Mouse (Mus musculus) left cerebral cortex, adult 18-20 months (tissue): ENCODE measurements around the gene Adam22. TPM values are rescaled to one million over a fixed set of nuclear protein-coding genes. Genes with fewer than 3 reads are reported as not detected.

ENCODE experiments used
- DNase-seq, 2 experiments: peaks; one replicate each; pipeline ENCODE4 v3.0.0; 2021 to 2022; ENCODE audit warnings: low spot score in 2 of 2, mixed read lengths in 1 of 2
- total RNA-seq, 2 experiments: library from RNA; stranded (reverse); gene quantifications; 2 replicates each; pipeline ENCODE4 v1.2.3; 2021

Gene Adam22
- total RNA-seq, 2 experiments from 2014 or later, result 205 to 208 TPM

DNA sequence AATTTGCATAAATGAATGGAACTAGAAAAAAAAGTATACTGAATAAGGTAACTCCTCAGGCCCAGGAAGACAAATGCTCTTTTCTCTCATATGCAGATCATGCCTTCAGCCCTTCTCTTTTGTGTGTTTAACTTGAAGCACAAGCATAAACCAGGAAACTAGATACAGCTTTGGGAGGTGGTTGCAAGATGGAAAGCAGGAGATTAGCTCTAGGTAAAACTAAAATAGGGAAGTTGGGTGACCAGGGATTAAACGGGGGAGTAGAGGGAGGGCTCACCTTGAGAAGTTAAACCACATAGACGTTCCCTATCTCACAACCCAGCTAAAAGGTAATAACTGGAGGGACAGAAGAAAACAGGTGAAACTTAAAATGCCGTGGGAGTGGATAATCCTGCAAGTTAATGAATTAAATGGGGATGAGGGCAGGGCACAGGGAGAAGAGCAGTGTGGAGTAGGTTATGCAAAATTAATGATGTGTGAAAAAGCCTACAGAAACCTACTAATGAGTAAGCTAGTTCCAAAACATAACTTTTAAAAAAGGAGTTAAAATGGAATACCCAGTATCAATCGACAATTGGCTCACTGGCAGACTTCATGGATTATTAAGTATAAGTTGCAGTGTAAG lies 40.2 kb downstream of the Adam22 start:
- DNase-seq, result no peak

DNA sequence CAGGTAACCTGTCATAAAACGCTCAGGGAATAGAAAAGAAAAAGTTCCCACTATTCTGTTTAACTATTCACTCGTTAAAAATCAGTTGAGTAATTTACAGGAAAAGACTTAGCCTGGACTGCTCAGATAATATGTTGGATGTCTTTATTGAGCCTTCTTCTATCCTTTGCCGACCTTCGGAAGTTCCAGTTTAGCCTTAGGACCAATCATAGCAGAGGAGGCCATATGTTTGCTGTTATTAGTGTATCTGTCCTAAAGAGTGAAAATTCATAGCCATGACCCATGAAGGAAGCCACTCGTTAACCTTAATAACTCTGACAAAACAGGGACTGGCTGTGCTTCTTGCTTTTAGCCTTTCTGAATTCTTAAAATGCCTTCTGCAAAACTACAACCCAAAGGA lies 41.3 kb downstream of the Adam22 start:
- no peak for DNase-seq

DNA sequence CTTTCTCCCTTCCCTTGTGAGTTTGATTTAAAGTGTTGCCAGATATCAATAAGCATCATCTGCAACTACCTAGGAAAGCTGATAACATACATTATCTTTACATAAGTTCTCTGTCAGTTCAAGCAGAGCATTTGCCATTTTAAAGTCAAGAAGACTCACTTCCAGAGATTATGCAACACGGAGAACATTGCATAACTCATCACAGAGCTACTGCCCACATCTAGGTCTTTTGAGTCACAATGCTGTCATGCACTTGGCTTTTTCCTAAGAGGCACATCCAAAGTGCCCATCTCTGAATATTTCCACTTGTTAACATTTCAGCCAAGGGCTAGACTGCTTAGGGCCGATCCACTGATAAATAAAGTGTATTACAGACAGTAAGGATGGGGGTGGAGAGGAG lies 55.6 kb downstream of the Adam22 start:
- DNase-seq, result no peak

DNA sequence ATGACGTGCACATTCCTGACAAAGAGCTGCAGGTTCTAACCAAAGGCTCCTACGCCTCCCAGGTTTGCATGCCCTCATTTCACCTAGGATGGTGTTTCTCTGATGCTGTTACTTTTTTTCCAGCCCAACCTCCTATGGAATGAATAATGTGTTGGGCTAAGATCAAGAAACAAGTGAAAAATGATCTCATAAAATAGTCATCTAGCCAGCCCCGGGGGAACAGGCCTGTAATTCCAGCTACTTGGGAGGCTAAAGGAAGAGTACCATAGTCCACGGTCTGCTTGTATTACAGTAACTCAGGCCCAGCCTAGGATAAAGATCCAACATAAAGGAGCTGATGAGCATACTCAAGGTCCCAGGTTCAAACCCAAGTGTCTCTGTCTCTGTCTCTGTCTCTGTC lies 57.1 kb downstream of the Adam22 start:
- DNase-seq, result no peak

GRCm38 (mm10) chr5:8297719-8298419 lies 70.1 kb downstream of the Adam22 start:
- no peak for DNase-seq

DNA sequence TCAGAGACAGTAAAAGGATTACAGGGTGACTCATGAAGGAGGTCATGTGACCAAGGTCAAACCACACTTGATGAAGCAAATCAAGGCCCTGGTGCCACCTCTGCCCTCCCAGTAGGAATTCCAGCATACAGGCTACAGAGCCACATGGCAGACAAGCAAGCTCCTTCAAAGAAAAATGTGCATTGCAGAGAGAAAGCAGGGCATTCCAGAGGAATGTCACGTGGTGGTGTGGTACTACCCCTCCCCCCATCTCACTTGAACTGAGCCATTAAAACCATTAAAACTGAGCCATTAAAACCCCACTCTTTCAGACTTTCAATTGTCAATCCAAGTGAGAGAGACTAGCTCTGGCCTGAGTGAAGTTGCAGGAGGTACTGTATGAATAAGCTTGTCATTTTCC lies 74.7 kb downstream of the Adam22 start:
- DNase-seq, result no peak

DNA sequence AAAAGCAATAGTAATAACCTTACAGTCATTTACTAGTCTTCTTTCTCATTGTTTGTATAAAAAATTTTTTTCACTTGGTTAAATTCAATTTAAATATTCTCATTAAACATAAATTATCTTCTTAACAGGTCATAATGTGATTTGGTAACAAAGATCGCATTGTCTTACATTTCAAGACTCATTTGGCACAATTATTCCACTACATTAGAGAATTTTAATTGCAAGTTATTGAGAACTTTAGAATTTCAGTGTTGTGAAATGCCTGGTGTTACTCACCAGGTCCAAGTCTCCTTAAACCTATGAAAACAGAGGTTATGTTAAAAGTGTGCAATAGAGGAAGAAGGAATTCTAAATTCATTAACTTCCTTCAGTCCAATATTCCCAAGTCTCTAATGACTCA lies 76.5 kb downstream of the Adam22 start:
- DNase-seq, result no peak

- no peak for DNase-seq
Observed at GRCm38 (mm10) chr5:8289678-8290614, 78.0 kb downstream of the Adam22 start.

DNA sequence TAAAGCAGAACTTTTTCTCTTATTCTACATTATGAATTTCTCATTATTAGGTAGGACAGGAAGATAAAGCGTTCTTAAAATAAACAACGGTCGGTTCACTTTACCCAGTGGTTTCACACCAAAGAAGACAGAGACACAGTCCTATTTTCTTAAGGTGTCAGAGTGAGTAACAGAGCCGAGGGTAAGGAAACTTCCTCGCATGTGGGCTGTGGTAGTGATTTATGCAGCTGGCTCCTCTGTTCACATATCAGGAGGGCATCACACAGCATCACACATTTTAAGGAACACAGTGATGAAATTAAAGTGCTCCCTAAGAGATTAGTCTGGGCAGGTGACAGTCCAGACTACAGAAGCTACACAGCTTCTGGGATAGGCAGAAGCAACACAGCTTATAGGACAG lies 83.8 kb downstream of the Adam22 start:
- DNase-seq, result no peak

DNA sequence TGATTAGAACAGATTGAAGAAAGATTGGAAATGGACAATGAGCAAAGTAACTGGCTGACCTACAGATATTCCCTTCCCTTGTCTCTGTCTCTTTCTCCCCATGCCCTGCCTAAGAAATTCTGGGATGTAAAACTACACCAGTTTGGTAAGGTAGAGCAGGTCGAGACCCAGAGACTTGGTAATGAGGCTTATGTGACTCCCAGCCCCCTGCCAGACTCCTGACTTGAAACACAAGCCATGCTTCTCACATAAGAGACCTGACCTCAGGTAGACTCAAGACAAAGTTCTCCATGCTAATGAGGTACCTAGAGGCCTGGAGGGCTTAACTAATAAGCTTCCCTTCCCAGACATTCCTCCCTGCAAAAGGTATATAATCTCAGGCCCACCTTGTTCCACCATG lies 91.8 kb downstream of the Adam22 start:
- DNase-seq, result no peak

GRCm38 (mm10) chr5:8257366-8257765 lies 110.6 kb downstream of the Adam22 start:
- no peak for DNase-seq

GRCm38 (mm10) chr5:8256487-8256886 lies 111.5 kb downstream of the Adam22 start:
- DNase-seq, result no peak

- DNase-seq, result no peak
Observed at GRCm38 (mm10) chr5:8244696-8245095, 123.3 kb downstream of the Adam22 start.

DNA sequence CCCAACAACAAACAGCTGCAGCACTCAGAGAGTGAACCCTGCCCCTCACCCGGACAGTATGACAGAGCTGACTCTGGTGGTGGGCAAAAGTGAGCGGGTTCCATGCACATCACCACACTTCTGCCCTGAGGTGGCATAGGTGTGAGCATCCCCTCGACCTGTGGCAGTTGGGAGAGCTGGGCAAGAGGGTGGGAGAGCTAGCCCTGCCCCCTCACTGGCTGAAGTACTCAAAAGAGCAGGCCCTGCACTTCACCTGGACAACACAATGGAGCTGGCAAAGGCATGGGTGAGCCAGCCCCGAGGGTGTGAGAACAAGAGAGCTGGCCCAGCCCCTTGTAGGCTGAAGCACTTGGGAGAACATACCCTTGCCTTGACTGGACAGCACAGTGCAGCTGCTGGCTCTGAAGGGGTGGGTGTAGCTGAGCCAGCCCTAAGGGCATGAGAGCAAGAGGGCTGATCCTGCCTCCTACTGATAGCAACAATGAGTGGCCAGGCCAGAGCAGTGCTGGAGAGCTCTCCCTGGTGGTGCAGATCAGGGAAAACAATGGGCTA lies 124.8 kb downstream of the Adam22 start:
- DNase-seq, result no peak

DNA sequence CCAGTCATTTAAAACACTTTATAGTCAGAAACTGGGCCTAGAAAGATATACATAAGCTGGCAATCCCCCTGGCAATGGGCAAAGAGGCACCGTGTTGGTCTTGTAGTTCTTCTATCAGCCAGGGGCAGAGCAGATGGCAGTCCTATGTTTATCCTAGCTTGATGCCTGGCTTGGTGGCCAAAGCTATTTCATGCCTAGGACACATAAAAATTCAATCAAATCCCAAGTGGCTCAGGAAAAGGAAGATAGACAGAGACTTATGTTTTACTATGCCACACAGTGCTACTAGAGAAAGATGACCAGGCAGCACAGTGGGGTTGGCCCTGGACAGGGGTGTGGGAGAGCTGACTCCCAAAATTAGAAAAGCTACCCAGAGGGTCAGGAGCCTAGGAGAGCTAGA lies 125.3 kb downstream of the Adam22 start:
- no peak for DNase-seq

DNA sequence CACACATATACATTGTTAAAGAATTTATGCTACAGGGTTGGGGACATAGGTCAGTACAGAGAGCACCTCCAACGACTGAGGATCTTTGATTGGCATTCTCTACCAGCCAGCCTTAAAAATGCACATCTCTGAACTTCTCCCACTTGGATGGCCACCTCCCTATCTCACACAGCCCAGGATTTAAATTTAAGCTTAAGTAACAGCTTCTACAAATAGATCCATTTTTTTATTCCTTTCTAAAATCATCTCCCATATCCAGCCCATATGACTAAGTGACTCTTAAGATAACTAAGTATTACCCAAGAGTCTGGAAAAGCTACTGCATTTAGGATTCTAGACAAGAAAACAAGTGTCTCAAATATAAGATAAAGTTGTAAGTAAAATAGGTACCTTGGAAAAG lies 140.9 kb downstream of the Adam22 start:
- DNase-seq, result no peak

GRCm38 (mm10) chr5:8224321-8224705 lies 143.6 kb downstream of the Adam22 start:
- DNase-seq, result no peak

DNA sequence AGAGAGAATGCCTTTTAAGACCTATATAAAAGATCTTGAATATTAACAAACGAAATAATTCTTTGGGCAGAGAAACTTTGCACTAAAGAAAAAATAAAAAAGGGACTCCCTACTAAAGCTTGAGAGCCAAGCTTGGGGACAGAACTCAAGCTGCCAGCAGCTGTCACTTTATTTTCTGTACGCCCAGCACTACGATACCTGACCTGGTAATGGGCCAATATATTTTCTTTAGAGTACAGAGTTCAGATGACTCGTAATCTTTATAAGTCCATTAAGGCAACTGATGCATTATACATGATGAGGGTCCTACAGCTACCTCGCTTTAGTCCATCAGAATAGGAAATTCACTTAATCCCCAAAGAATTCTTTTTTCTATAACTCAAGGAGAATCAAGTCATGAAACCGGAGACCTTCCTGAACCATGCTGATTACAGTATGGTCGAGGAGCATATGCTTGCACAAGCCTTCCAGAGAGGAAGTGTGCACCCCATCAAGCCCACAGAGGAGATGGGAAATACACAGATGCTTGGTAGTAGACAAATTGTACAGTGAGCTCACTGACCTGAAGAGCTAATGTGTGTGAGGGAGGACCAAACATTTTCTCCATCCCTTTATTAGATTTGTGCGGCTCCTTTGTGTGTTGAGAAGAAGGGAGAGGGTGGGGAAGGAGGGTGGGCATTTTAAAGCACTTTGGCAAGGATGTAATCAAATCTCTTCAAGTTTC lies 144.2 kb downstream of the Adam22 start:
- DNase-seq, result no peak

DNA sequence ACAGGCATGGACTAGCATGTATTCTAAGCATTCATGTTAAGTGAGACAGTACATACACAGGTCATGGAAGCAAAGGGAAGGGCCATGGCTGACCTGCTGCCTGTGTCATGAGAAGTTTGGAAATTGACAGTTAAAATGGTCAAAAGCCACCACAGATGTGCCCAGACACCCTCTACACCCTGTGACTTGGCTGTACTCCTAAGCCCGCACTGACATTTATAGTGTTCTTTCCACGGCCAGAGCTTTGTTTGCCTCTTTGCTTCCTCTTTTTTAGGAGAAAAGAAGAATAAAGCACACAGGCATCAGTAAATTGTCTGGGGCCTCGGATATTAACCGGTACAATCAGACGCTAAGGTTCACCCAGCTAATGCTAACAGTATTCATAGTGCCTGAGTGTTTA lies 146.3 kb downstream of the Adam22 start:
- no peak for DNase-seq

DNA sequence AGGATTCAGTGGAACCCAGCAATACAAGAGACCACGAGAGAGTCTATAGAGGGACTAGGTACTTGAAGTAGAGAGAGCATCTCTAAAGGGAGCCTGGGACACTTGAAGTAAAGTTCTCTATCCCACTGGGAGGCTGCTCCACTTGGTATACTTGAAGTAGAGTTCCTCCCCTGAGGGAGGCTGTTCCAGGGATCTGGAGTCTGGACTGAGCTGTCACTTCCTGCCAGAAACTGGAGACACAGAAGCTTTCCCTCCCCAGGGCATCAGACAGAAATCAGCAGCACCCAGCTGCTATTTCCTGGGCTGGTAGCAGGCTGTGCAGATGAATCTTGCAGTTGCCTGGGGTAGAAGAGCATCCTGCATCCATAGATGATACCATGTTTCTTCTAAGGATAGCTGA lies 152.1 kb downstream of the Adam22 start:
- no peak for DNase-seq

- DNase-seq, result peak in 1 of 2 experiments; percentile 15
Observed at GRCm38 (mm10) chr5:8184992-8185391, 183.0 kb downstream of the Adam22 start.
